Mouse (Mus musculus): ENCODE results near the gene Tubgcp6. TPM values are rescaled to one million over a fixed set of nuclear protein-coding genes. Genes with fewer than 3 reads are reported as not detected.

Gene Tubgcp6
- total RNA-seq, 2 experiments from 2014 or later, result 34.7 to 35.3 TPM

DNA sequence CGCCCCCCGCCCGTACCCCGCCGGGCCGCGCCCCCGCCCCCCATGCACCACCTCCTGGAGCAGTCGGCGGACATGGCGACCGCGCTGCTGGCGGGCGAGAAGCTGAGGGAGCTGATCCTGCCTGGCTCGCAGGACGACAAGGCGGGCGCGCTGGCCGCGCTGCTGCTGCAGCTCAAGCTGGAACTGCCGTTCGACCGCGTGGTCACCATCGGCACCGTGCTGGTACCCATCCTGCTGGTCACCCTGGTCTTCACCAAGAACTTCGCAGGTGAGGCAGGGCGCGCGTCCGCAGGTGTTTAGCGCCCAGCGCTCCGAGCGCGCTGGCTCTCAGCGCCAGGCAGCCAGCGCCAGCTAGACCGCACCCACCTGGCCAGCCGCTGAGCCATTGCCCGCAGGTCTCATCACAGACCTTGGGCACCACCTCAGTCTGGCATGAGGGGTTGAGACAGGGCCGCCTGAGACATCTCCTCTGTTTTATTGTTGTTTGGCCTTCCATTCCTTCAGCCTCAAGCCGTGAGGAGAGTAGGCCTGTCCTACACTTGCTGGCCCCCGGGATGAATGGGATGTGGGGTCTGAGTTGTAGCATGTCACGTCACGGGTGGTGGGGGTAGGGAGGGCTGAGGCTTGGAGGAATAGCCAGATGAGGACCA lies 62.8 kb downstream of the Tubgcp6 start:
- H3K27ac ChIP-seq, result peak overlapping the region; percentile 88
- no peak for TF ChIP-seq CTCF (IDR thresholded peaks at IDR 0.05)
- H3K4me3 ChIP-seq, result peak overlapping the region; percentile 82
- intact Hi-C loops (cut with DNase I), result loop anchor here (5.0 kb wide), 1 partner anchor 233 kb away; no protein-coding TSS in a partner anchor
- DNase-seq (ENCODE audit: extremely low spot score in 1 of 2, low spot score in 2 of 2), result peak; percentile 43 to 45

DNA sequence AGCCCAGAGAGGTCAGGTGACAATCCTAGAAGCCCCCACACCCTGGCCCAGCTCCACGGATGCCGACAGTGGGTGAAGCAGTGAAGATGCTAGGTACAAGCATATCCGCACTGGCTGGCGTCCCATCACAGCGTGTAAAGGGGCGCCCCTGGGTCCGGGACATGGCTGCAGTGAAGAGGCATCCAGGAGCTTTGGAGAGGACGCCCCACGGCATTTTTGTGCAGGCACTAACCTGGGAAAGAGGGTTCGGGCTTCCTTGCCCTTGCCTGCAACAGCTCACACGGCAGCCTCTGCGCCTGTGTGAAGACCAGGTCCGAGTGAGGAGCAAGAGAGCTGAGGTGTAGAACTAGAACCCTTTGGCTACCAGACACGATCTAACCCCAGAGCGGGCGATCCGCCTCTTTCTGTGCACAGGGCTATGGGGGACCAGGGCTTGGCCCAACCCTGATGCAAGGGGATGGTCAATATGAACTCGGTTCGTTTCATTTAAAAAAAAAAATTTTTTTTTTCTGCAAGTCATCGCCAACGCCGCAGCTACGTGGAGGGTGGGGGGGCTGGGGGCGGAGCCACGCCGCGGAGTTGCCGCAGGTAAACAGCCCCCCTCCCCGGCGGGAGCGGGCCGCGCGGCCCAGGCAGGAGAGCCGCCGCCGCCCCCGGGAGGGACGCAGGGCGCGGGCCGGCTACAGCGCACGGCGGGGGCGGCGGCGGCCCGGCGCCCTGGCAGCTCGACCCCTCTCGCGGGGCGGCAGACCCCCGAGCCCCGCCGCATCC lies 63.6 kb downstream of the Tubgcp6 start, which contains the start of gene Panx2:
TSS of gene Panx2 (plus strand) at position 574 of the 771 bp plus-strand sequence.
- TF ChIP-seq CTCF (IDR thresholded peaks at IDR 0.05), result no peak
- intact Hi-C loops (cut with DNase I), result no loop called here
- DNase-seq (ENCODE audit: extremely low spot score in 1 of 2, low spot score in 2 of 2), result peak; percentile 39 to 48
- Histone ChIP-seq H3K4me3 (peak within 1 kb of the TSS; percentile 82), H3K27ac (peak within 1 kb of the TSS; percentile 92)

DNA sequence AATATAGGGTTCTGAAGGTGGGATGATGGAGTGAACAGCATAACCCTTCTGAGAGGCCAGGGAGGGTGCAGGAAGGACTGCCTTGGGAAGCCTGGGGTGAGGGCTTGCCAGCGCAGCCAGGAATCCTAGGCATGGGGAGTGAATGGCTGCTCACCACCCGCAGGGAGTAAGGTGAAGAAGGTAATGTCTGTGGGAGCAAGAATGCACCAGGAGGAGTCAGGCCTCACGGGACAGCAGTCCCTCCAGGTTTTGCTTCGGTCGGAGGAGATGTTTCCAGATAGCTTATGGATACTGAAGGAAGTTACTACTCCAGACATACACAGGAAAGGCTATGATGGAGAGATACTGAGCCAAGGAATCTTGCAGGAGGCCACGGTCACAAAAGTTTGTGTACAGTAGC lies 64.2 kb downstream of the Tubgcp6 start:
- TF ChIP-seq CTCF (IDR thresholded peaks at IDR 0.05), result no peak
- peak in 1 of 2 experiments; percentile 6 for DNase-seq (ENCODE audit: extremely low spot score in 1 of 2, low spot score in 2 of 2)
- H3K27ac ChIP-seq, result peak overlapping the region; percentile 92; the same call in 1 of the 2 replicates
- H3K4me3 ChIP-seq, result peak overlapping the region; percentile 82
- intact Hi-C loops (cut with DNase I), result no loop called here

DNA sequence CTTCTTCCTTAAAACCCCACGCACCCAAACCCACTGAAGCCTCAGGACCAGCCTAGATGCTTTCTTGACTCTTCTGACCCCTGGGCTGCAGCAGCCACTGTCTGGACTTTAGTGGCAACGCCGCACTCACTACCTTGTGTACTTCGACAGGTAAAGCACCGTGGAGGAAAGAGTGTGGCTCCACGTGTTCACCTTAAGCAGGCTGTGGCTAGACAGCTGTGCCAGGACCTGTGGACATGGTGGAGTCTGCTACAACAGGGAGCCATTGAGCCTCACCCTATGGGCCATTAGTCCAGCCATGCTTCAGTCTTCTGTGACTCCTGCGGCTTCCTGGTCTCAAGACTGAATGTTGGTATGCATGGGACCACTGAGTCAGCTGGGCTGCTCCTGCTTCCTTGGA lies 68.2 kb downstream of the Tubgcp6 start:
- no peak overlapping the region for H3K4me3 ChIP-seq
- no peak for TF ChIP-seq CTCF (IDR thresholded peaks at IDR 0.05)
- DNase-seq (ENCODE audit: extremely low spot score in 1 of 2, low spot score in 2 of 2), result no peak
- H3K27ac ChIP-seq, result no peak overlapping the region
- intact Hi-C loops (cut with DNase I), result no loop called here

Small RNAs within 50 kb of the gene (microRNA-seq; reads per million reads assigned to microRNA genes)
- 0.72 to 0.73 reads per million in 2 experiments for gene Mir7118

Other genes starting within 250 kb of the Tubgcp6 start
- gene Ttll8, start 168.7 kb downstream of the Tubgcp6 start, total RNA-seq (2021), result 1 to 10 TPM; 1.2 to 2.4 TPM
- 100 to 1,000 TPM; 107 TPM for gene Mlc1, start 144.1 kb downstream of the Tubgcp6 start, total RNA-seq (2021)
- gene Mov10l1, start 140.2 kb downstream of the Tubgcp6 start, total RNA-seq (2021), result not detected
- 100 to 1,000 TPM in 1 of 2 experiments, 10 to 100 TPM in 1; 99.1 to 121 TPM for gene Panx2, start 63.4 kb downstream of the Tubgcp6 start, total RNA-seq (2021)
- gene Trabd, start 48.0 kb downstream of the Tubgcp6 start, total RNA-seq (2021), result 10 to 100 TPM; 17.5 to 20.5 TPM
- 10 to 100 TPM; 21.1 to 21.3 TPM for gene Selenoo, start 34.0 kb downstream of the Tubgcp6 start, total RNA-seq (2021)
- gene Hdac10, start 5.6 kb upstream of the Tubgcp6 start, total RNA-seq (2021), result 10 to 100 TPM; 16.8 to 17.3 TPM
- 1 to 10 TPM; 8.3 to 9.3 TPM for gene Mapk12, start 17.6 kb upstream of the Tubgcp6 start, total RNA-seq (2021)
- 10 to 100 TPM; 61.8 to 63.5 TPM for gene Mapk11, start 26.5 kb upstream of the Tubgcp6 start, total RNA-seq (2021)
- 10 to 100 TPM; 49.4 to 53.3 TPM for gene Plxnb2, start 57.7 kb upstream of the Tubgcp6 start, total RNA-seq (2021)
- gene Dennd6b, start 73.4 kb upstream of the Tubgcp6 start, total RNA-seq (2021), result 10 to 100 TPM; 52.2 to 53.9 TPM
- 100 to 1,000 TPM; 161 to 171 TPM for gene Ppp6r2, start 88.4 kb upstream of the Tubgcp6 start, total RNA-seq (2021)
- 100 to 1,000 TPM; 244 to 245 TPM for gene Sbf1, start 192.2 kb upstream of the Tubgcp6 start, total RNA-seq (2021)
- not detected for gene Adm2, start 199.6 kb upstream of the Tubgcp6 start, total RNA-seq (2021)
- not detected for gene Miox, start 211.3 kb upstream of the Tubgcp6 start, total RNA-seq (2021)
- gene Lmf2, start 232.5 kb upstream of the Tubgcp6 start, total RNA-seq (2021), result 10 to 100 TPM; 18.8 to 19.8 TPM
- 100 to 1,000 TPM; 108 TPM for gene Ncaph2, start 232.6 kb upstream of the Tubgcp6 start, total RNA-seq (2021)